Mouse (Mus musculus) c-Kit-negative CD71-positive TER-119-positive erythroid progenitor cells, embryonic 14.5 days (primary cell): Measurements from ENCODE around the gene Sgms1.

Source experiments
- DNase-seq: peaks from one replicate; pipeline ENCODE4 v3.0.0-alpha.2; 2013; ENCODE audit warnings: low read depth, low spot score

Gene Sgms1

GRCm38 (mm10) chr19:32389001-32389871 is at the start of gene Sgms1:
TSS of gene Sgms1 (minus strand) at chr19:32389714.
- DNase-seq, result no peak

GRCm38 (mm10) chr19:32425856-32426255 is 36.3 kb upstream of the Sgms1 start:
- DNase-seq, result no peak

GRCm38 (mm10) chr19:32424706-32425105 is 35.2 kb upstream of the Sgms1 start:
- DNase-seq, result no peak

GRCm38 (mm10) chr19:32419069-32419468 is 29.6 kb upstream of the Sgms1 start:
- DNase-seq, result no peak

GRCm38 (mm10) chr19:32416692-32417317 is 27.3 kb upstream of the Sgms1 start:
- no peak for DNase-seq

GRCm38 (mm10) chr19:32409603-32410360 is 20.3 kb upstream of the Sgms1 start:
- no peak for DNase-seq

- no peak for DNase-seq
Measured at GRCm38 (mm10) chr19:32406717-32407116, 17.2 kb upstream of the Sgms1 start.

- DNase-seq, result no peak
Measured at GRCm38 (mm10) chr19:32404386-32404785, 14.9 kb upstream of the Sgms1 start.

- DNase-seq, result no peak
Measured at GRCm38 (mm10) chr19:32403834-32404233, 14.3 kb upstream of the Sgms1 start.

- DNase-seq, result no peak
Measured at GRCm38 (mm10) chr19:32398491-32398890, 9.0 kb upstream of the Sgms1 start.

GRCm38 (mm10) chr19:32396303-32396702 is 6.8 kb upstream of the Sgms1 start:
- DNase-seq, result no peak

GRCm38 (mm10) chr19:32394825-32395224 is 5.3 kb upstream of the Sgms1 start:
- no peak for DNase-seq

GRCm38 (mm10) chr19:32393758-32394450 is 4.4 kb upstream of the Sgms1 start:
- no peak for DNase-seq

- DNase-seq, result no peak
Measured at GRCm38 (mm10) chr19:32393092-32393745, 3.7 kb upstream of the Sgms1 start.

GRCm38 (mm10) chr19:32391441-32391840 is 1.9 kb upstream of the Sgms1 start:
- no peak for DNase-seq

GRCm38 (mm10) chr19:32390116-32390515 is 602 bp upstream of the Sgms1 start:
- DNase-seq, result no peak

GRCm38 (mm10) chr19:32388191-32388921 is 1.2 kb downstream of the Sgms1 start:
- no peak for DNase-seq

GRCm38 (mm10) chr19:32387403-32388190 is 1.9 kb downstream of the Sgms1 start:
- no peak for DNase-seq

- DNase-seq, result no peak
Measured at GRCm38 (mm10) chr19:32386556-32387402, 2.7 kb downstream of the Sgms1 start.
